14 mouse cellular contexts compared by ENCODE assay signal in the genomic region with DNA sequence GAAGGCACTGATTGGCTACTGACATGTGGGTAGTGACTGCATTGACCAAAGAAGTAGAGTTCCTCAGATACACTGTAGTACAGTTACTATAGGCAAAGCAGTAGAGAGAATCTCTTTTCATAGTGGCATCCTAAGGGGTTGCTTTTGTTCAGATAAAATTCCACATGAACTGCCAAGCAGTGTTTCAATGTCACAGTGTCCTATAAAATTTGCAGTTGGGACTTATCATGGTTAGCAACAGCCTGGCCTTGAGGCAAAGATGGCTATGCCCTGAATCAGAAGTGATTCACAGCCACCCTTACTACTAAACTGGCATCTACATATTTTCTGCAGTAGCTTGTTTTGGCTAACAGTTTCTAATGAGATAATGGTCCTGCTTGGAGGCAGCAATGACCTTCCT.
"Had no signal": no experiment of that assay in that cellular context is flagged by ENCODE, and none has a peak within 500 bp of the region (broad histone marks: within the 10 kb centered on the region; RNA-seq: fewer than 3 reads in every experiment).

No protein-coding gene starts in this region.

- DNase-seq: kidney, postnatal 14 days; lung, embryonic 14.5 days; lung, postnatal 10 days; lung, postnatal 4 days; right cerebral cortex, postnatal 14 days; thymus, adult 2 months; thymus, postnatal 25 days had no signal

- H3K4me3 ChIP-seq: left cerebral cortex, adult 2 months; limb, embryonic 15.5 days; liver, embryonic 12.5 days; midbrain, embryonic 15.5 days; neural tube, embryonic 12.5 days; stomach, embryonic 15.5 days had no signal

- ATAC-seq: liver, embryonic 12.5 days; midbrain, embryonic 15.5 days had no signal

- H3K4me2 ChIP-seq: limb, embryonic 15.5 days; liver, embryonic 12.5 days; lung, embryonic 14.5 days; midbrain, embryonic 11.5 days; midbrain, embryonic 15.5 days; neural tube, embryonic 12.5 days; stomach, embryonic 15.5 days had no signal

- H3K9ac ChIP-seq: limb, embryonic 15.5 days; liver, embryonic 12.5 days; lung, embryonic 14.5 days; midbrain, embryonic 15.5 days; neural tube, embryonic 12.5 days; stomach, embryonic 15.5 days had no signal

- H3K36me3 ChIP-seq: limb, embryonic 15.5 days; liver, embryonic 12.5 days; midbrain, embryonic 15.5 days; neural tube, embryonic 12.5 days; stomach, embryonic 15.5 days had no signal

- H3K4me1 ChIP-seq: limb, embryonic 15.5 days; midbrain, embryonic 15.5 days; neural tube, embryonic 12.5 days; stomach, embryonic 15.5 days had no signal

- H3K27me3 ChIP-seq: limb, embryonic 15.5 days; liver, embryonic 12.5 days; midbrain, embryonic 15.5 days; neural tube, embryonic 12.5 days; stomach, embryonic 15.5 days had no signal

- H3K27ac ChIP-seq: left cerebral cortex, adult 2 months; limb, embryonic 15.5 days; liver, embryonic 12.5 days; midbrain, embryonic 15.5 days; neural tube, embryonic 12.5 days; stomach, embryonic 15.5 days had no signal

- H3K9me3 ChIP-seq: limb, embryonic 15.5 days; liver, embryonic 12.5 days; midbrain, embryonic 15.5 days; neural tube, embryonic 12.5 days; stomach, embryonic 15.5 days had no signal
